Mouse (Mus musculus) left cerebral cortex, adult 9 months (tissue): ENCODE measurements around the gene 4933421I07Rik.

Source experiments
- DNase-seq, 2 experiments: peaks; one replicate each; pipeline ENCODE4 v3.0.0; 2022; ENCODE audit warnings: low spot score in 2 of 2

4933421I07Rik gene

DNA sequence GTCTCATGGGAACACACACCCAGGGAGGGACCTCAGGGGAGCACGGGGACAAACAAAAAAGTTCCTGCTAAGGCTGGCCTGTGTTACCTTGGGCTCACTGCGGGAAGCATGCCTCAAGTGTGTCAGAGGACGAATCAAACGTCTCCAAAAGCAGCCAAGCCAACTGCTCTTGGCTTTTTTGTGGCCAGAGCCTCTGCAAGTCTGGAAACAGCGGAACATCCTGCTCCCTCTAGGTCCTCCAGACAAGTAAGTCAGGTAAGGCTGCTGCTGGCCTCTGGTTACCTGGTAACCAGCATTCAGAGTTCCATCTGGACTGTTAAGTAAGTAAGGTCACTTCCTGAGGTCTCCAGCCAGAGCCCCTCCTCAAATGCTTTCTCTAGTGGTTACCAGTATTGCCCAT lies at the start of gene 4933421I07Rik:
TSS of gene 4933421I07Rik (minus strand) at position 271 of the 400 bp plus-strand sequence.
- DNase-seq = no peak

- no peak for DNase-seq
Observed at GRCm38 (mm10) chr7:42497356-42497755, 49.4 kb upstream of the 4933421I07Rik start.

- no peak for DNase-seq
Observed at GRCm38 (mm10) chr7:42496202-42496601, 48.3 kb upstream of the 4933421I07Rik start.

- DNase-seq = no peak
Observed at GRCm38 (mm10) chr7:42490859-42491258, 42.9 kb upstream of the 4933421I07Rik start.

DNA sequence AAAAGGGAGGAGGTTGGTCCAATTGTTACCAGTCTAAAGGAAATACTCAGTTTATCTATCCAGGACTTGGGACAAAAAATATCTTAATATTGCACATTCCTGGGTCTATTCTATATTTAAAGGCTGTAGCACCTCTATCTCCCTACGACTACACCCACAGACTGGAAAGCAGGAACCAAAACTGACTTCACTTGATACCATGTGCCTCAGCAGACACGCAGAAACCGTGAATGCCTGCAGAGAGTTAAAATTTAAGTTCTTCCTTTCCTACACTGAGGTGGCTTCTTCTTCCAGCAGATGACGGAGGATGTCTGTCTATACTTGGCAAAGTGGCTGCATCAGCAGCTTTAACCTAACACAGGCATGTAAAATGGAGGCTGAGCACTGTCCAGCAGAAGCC lies 42.4 kb upstream of the 4933421I07Rik start:
- DNase-seq = no peak

- no peak for DNase-seq
Observed at GRCm38 (mm10) chr7:42454640-42455039, 6.7 kb upstream of the 4933421I07Rik start.

GRCm38 (mm10) chr7:42450618-42451017 lies 2.7 kb upstream of the 4933421I07Rik start:
- no peak for DNase-seq

GRCm38 (mm10) chr7:42447352-42447751 lies 568 bp downstream of the 4933421I07Rik start:
- DNase-seq = no peak
